Comparison of ENCODE assay signal across 39 mouse cellular contexts in the genomic region with DNA sequence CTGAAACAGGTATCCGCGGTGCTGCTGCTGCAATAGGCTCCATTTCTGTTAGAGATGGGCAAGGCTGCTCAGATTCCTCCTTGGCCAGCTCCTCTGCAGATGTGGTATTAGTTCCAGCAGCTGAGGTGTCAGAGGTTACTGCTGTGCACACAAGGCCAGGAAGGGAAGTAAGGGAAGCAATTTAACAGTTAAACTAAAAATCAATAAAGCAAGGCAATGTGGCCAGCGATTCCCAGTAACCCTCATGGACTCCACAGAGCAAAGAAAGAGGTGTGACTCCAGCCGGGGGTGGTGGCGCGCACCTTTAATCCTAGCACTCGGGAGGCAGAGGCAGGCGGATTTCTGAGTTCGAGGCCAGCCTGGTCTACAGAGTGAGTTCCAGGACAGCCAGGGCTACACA. TPM values are rescaled to one million over a fixed set of nuclear protein-coding genes. Genes with fewer than 3 reads are reported as not detected.
"Had no signal": no experiment of that assay in that cellular context is flagged by ENCODE, and none has a peak within 500 bp of the region (broad histone marks: within the 10 kb centered on the region; RNA-seq: fewer than 3 reads in every experiment).

No protein-coding gene starts in this region.

- H3K4me1 ChIP-seq: heart, embryonic 12.5 days; heart, embryonic 13.5 days; heart, embryonic 15.5 days; hindbrain, embryonic 10.5 days; hindbrain, embryonic 12.5 days; hindbrain, embryonic 13.5 days; hindbrain, embryonic 15.5 days; intestine, embryonic 15.5 days; kidney, embryonic 15.5 days had no signal

- H3K36me3 ChIP-seq: hindbrain, embryonic 15.5 days had no signal

- H3K9ac ChIP-seq: heart, embryonic 12.5 days; heart, embryonic 13.5 days; heart, embryonic 15.5 days; hindbrain, embryonic 12.5 days; hindbrain, embryonic 13.5 days; hindbrain, embryonic 14.5 days; hindbrain, embryonic 15.5 days; intestine, embryonic 15.5 days; kidney, embryonic 15.5 days had no signal

- H3K27me3 ChIP-seq: heart, embryonic 12.5 days; heart, embryonic 13.5 days; heart, embryonic 15.5 days; hindbrain, embryonic 12.5 days; hindbrain, embryonic 13.5 days; hindbrain, embryonic 15.5 days; intestine, embryonic 15.5 days; kidney, embryonic 15.5 days had no signal

- DNase-seq: heart, postnatal 10 days; heart, postnatal 14 days; heart, postnatal 36 days; heart, postnatal 4 days; kidney, adult 11 months; kidney, adult 18-20 months; kidney, adult 2 months; kidney, adult 8-10 months; kidney, adult 9 months; kidney, postnatal 10 days; kidney, postnatal 14 days; kidney, postnatal 25 days; kidney, postnatal 36 days; kidney, postnatal 4 days; layer of hippocampus, adult 9-11 months; layer of hippocampus, postnatal 36 days had no signal

- H3K4me3 ChIP-seq: heart, embryonic 12.5 days; heart, embryonic 13.5 days; heart, embryonic 15.5 days; hindbrain, embryonic 10.5 days; hindbrain, embryonic 12.5 days; hindbrain, embryonic 13.5 days; hindbrain, embryonic 15.5 days; intestine, embryonic 15.5 days; kidney, embryonic 15.5 days; layer of hippocampus, adult 2 months; left cerebral cortex, adult 2 months had no signal

- H3K27ac ChIP-seq: heart, embryonic 13.5 days; heart, embryonic 15.5 days; hindbrain, embryonic 10.5 days; hindbrain, embryonic 12.5 days; hindbrain, embryonic 13.5 days; hindbrain, embryonic 14.5 days; hindbrain, embryonic 15.5 days; hindbrain, postnatal 0 days; intestine, embryonic 15.5 days; kidney, embryonic 15.5 days; kidney, postnatal 0 days; layer of hippocampus, adult 2 months; left cerebral cortex, adult 2 months had no signal

- H3K9me3 ChIP-seq: heart, embryonic 13.5 days; heart, embryonic 15.5 days; hindbrain, embryonic 12.5 days; hindbrain, embryonic 13.5 days; hindbrain, embryonic 15.5 days; intestine, embryonic 15.5 days; kidney, embryonic 15.5 days had no signal

- ATAC-seq: hindbrain, embryonic 16.5 days; hindbrain, postnatal 0 days; inflammation-experienced regulatory T-cells, adult 6 months; intestine, embryonic 15.5 days; intestine, postnatal 0 days had no signal

- H3K4me2 ChIP-seq: heart, embryonic 11.5 days; heart, embryonic 12.5 days; heart, embryonic 13.5 days; heart, embryonic 15.5 days; hindbrain, embryonic 12.5 days; hindbrain, embryonic 13.5 days; hindbrain, embryonic 14.5 days; hindbrain, embryonic 15.5 days; intestine, embryonic 15.5 days; kidney, embryonic 15.5 days had no signal

RNA-seq across cellular contexts. Expression of gene Il1a, which starts 39.2 kb away (rescaled TPM):
- total RNA-seq: heart, adult 8-10 months; heart, postnatal 25 days; heart, postnatal 36 days; hematopoietic stem cell, adult 5-6 weeks; hindbrain, postnatal 0 days had no signal
- polyA plus RNA-seq: heart, embryonic 12.5 days; hindbrain, embryonic 10.5 days; kidney, adult 2 months; kidney, embryonic 14.5 days; kidney, embryonic 16.5 days; kidney, postnatal 0 days had no signal
